Mouse (Mus musculus): Measurements from ENCODE around the gene A630095N17Rik. TPM values are rescaled to one million over a fixed set of nuclear protein-coding genes. Genes with fewer than 3 reads are reported as not detected.

A630095N17Rik gene
- total RNA-seq (2012; rRNA removed) (0.30 TPM in 1 of 2 replicates, not detected in the other), total RNA-seq (2014; rRNA removed) (0.74 and 1.4 TPM in 2 replicates), polyA plus RNA-seq (2012; ENCODE audit: insufficient read length, low read depth) (0.74 and 0.78 TPM in 2 replicates)

DNA sequence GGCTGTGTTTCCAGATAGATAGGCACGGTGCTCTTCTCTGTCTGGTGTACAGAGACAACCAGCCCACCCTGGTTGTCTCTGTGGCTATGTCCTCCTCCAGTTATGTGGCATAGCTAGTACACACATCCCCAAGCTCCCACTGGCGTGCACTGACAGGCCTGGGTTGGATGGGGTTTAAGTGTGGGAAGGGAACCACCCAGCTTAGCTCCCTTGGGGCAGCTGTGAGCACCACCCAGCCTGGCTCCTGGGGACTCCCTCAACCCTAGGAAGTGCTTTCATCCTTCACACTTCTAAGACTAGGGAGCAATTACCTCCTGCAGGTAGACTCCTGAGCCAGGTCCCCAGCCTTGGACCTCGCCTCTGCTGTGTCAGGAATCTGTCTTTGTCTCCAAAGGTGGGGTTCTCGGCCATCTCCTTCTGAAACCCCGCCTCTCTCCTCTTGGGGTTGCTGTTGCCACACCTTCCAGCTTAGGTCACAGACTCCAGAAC, at the start of gene A630095N17Rik:
Gene A630095N17Rik, minus strand, starts transcription at position 439 of the 489 bp plus-strand sequence.
- no peak within 1 kb of the TSS for H3K9ac ChIP-seq (ENCODE audit: insufficient read depth, low read depth)
- no peaks in the 10 kb centered on the region for H3K79me2 ChIP-seq (replicated peaks; ENCODE audit: control insufficient read depth, extremely low read depth, insufficient read depth, poor library complexity, severe bottlenecking)
- no peak within 1 kb of the TSS for H3K27ac ChIP-seq (ENCODE audit: insufficient read depth, low read depth)
- no peak for DNase-seq (ENCODE audit: extremely low read depth)
- in situ Hi-C loops (cut with MboI; ENCODE audit: low pct_ligation_motif_present, low pct_unique_long_range_greater_than_20kb, low sequenced_read_pairs), result no loop called here
- no peak within 1 kb of the TSS for H3K4me3 ChIP-seq (replicated peaks in 1 of 3; ENCODE audit: low read depth in 2 of 3, low read length in 2 of 3, poor library complexity in 1 of 3)
- no peak within 1 kb of the TSS for H3K4me2 ChIP-seq (ENCODE audit: insufficient read depth, low read depth, poor library complexity, severe bottlenecking)
- H3K27me3 ChIP-seq (replicated peaks), result peaks cover 5% of the 10 kb centered on the region
- H3K9me3 ChIP-seq (replicated peaks; ENCODE audit: low read length), result no peaks in the 10 kb centered on the region
- TF ChIP-seq JUN (IDR thresholded peaks at IDR 0.05; ENCODE audit: insufficient read depth, low read depth, low read length), result no peak
- TF ChIP-seq GABPA (IDR thresholded peaks at IDR 0.05; ENCODE audit: insufficient replicate concordance, low read depth, low read length), result no peak
- TF ChIP-seq E2F4 (IDR thresholded peaks at IDR 0.05; ENCODE audit: insufficient replicate concordance, low read depth, low read length), result no peak
- TF ChIP-seq RCOR1 (conservative IDR thresholded peaks at IDR 0.05; ENCODE audit: low read depth, low read length), result no peak
- no peak for TF ChIP-seq MAZ (IDR thresholded peaks at IDR 0.05; ENCODE audit: low read depth, low read length)
- no peak for TF ChIP-seq KAT2A (IDR thresholded peaks at IDR 0.05; ENCODE audit: insufficient replicate concordance, low read length)
- TF ChIP-seq ZMIZ1 (IDR thresholded peaks at IDR 0.05; ENCODE audit: low read depth, low read length), result no peak
- no peak for TF ChIP-seq MYC (IDR thresholded peaks at IDR 0.05; ENCODE audit: low read depth, low read length)
- TF ChIP-seq ZC3H11A (IDR thresholded peaks at IDR 0.05; ENCODE audit: low read depth, low read length), result no peak
- no peak for TF ChIP-seq IRF4 (IDR thresholded peaks at IDR 0.05; ENCODE audit: low read depth, low read length)
- TF ChIP-seq ELF1 (IDR thresholded peaks at IDR 0.05; ENCODE audit: low read depth, low read length), result no peak
- TF ChIP-seq EP300 (IDR thresholded peaks at IDR 0.05; ENCODE audit: low read length), result no peak
- TF ChIP-seq MXI1 (IDR thresholded peaks at IDR 0.05; ENCODE audit: low read depth, low read length), result no peak
- TF ChIP-seq MEF2A (IDR thresholded peaks at IDR 0.05; ENCODE audit: borderline replicate concordance, low read depth, low read length), result no peak
- no peak for TF ChIP-seq MAFK (IDR thresholded peaks at IDR 0.05; ENCODE audit: insufficient replicate concordance, low read length)
- no peak for TF ChIP-seq USF2 (conservative IDR thresholded peaks at IDR 0.05; ENCODE audit: low read depth, low read length)
- no peak for TF ChIP-seq ZNF384 (IDR thresholded peaks at IDR 0.05; ENCODE audit: low read depth, low read length)
- TF ChIP-seq PAX5 (IDR thresholded peaks at IDR 0.05; ENCODE audit: low read length), result no peak
- no peak for TF ChIP-seq USF1 (IDR thresholded peaks at IDR 0.05; ENCODE audit: low read depth, low read length)
- TF ChIP-seq ZKSCAN1 (IDR thresholded peaks at IDR 0.05; ENCODE audit: borderline replicate concordance, low read depth, low read length), result no peak
- H3K4me1 ChIP-seq (ENCODE audit: control insufficient read depth in 1 of 2, insufficient read depth in 2 of 2), result peaks cover 11 to 31% of the 10 kb centered on the region in 2 experiments
- dilution Hi-C loops (cut with MboI; ENCODE audit: extremely low pct_ligation_motif_present, extremely low pct_unique_long_range_greater_than_20kb, low sequenced_read_pairs), result no loop called here
- H3K36me3 ChIP-seq (replicated peaks in 1 of 2; ENCODE audit: control insufficient read depth in 1 of 2, insufficient read depth in 1 of 2, low read length in 1 of 2), result no peaks in the 10 kb centered on the region

DNA sequence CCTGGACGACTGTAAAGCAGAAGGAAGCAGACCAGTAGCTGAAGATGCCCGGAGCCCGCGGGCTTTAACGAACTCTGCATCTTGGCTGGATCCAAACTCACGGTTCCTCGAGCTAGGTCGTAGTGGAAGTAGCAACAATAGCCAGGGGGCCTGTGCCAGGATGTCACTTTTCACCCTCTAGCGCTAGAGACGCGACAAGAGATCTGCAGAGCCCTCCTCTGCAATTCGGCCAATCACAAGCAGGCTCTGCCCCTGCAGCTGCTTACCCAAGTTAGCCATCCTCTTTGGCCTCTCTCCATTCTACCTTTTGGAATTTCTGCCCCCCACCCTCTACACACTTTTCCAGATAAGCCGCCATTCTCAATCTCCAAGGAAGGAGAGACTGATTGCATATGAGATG, 46.3 kb upstream of the A630095N17Rik start, which contains the start of gene Resp18:
Gene Resp18, minus strand, starts transcription at position 188 of the 400 bp plus-strand sequence.
- no peaks in the 10 kb centered on the region for H3K36me3 ChIP-seq (replicated peaks in 1 of 2; ENCODE audit: control insufficient read depth in 1 of 2, insufficient read depth in 1 of 2, low read length in 1 of 2)
- H3K4me3 ChIP-seq (replicated peaks in 1 of 3; ENCODE audit: low read depth in 2 of 3, low read length in 2 of 3, poor library complexity in 1 of 3), result no peak within 1 kb of the TSS
- H3K27ac ChIP-seq (ENCODE audit: insufficient read depth, low read depth), result no peak within 1 kb of the TSS
- dilution Hi-C loops (cut with MboI; ENCODE audit: extremely low pct_ligation_motif_present, extremely low pct_unique_long_range_greater_than_20kb, low sequenced_read_pairs), result no loop called here
- H3K9me3 ChIP-seq (replicated peaks; ENCODE audit: low read length), result peaks cover 19% of the 10 kb centered on the region
- H3K9ac ChIP-seq (ENCODE audit: insufficient read depth, low read depth), result no peak within 1 kb of the TSS
- no peaks in the 10 kb centered on the region for H3K4me1 ChIP-seq (ENCODE audit: control insufficient read depth in 1 of 2, insufficient read depth in 2 of 2)
- no peaks in the 10 kb centered on the region for H3K79me2 ChIP-seq (replicated peaks; ENCODE audit: control insufficient read depth, extremely low read depth, insufficient read depth, poor library complexity, severe bottlenecking)
- H3K4me2 ChIP-seq (ENCODE audit: insufficient read depth, low read depth, poor library complexity, severe bottlenecking), result no peak within 1 kb of the TSS
- TF ChIP-seq GABPA (IDR thresholded peaks at IDR 0.05; ENCODE audit: insufficient replicate concordance, low read depth, low read length) (no peak), MAX (IDR thresholded peaks at IDR 0.05; ENCODE audit: low read length) (no peak), KAT2A (IDR thresholded peaks at IDR 0.05; ENCODE audit: insufficient replicate concordance, low read length) (no peak), ZMIZ1 (IDR thresholded peaks at IDR 0.05; ENCODE audit: low read depth, low read length) (no peak), UBTF (IDR thresholded peaks at IDR 0.05; ENCODE audit: low read depth, low read length) (no peak), ELF1 (IDR thresholded peaks at IDR 0.05; ENCODE audit: low read depth, low read length) (no peak), POLR2AphosphoS2 (IDR thresholded peaks at IDR 0.05; ENCODE audit: low read depth, low read length) (no peak), HCFC1 (IDR thresholded peaks at IDR 0.05; ENCODE audit: low read depth, low read length) (no peak), ZC3H11A (IDR thresholded peaks at IDR 0.05; ENCODE audit: low read depth, low read length) (no peak), PAX5 (IDR thresholded peaks at IDR 0.05; ENCODE audit: low read length) (no peak), ZNF384 (IDR thresholded peaks at IDR 0.05; ENCODE audit: low read depth, low read length) (no peak), E2F4 (IDR thresholded peaks at IDR 0.05; ENCODE audit: insufficient replicate concordance, low read depth, low read length) (no peak), RCOR1 (conservative IDR thresholded peaks at IDR 0.05; ENCODE audit: low read depth, low read length) (no peak), MYC (IDR thresholded peaks at IDR 0.05; ENCODE audit: low read depth, low read length) (no peak), MXI1 (IDR thresholded peaks at IDR 0.05; ENCODE audit: low read depth, low read length) (no peak), MEF2A (IDR thresholded peaks at IDR 0.05; ENCODE audit: borderline replicate concordance, low read depth, low read length) (no peak), USF2 (conservative IDR thresholded peaks at IDR 0.05; ENCODE audit: low read depth, low read length) (no peak)
- peaks cover 53% of the 10 kb centered on the region for H3K27me3 ChIP-seq (replicated peaks)
- no peak for DNase-seq (ENCODE audit: extremely low read depth)
- in situ Hi-C loops (cut with MboI; ENCODE audit: low pct_ligation_motif_present, low pct_unique_long_range_greater_than_20kb, low sequenced_read_pairs), result no loop called here
